Mouse (Mus musculus) E14TG2a.4 (cell line): Measurements from ENCODE around the gene Sergef.

Experiments
- H3K27me3 ChIP-seq: 2 replicates; pipeline ENCODE4 v1.6.1; 2014; ENCODE audit warnings: low read length, control low read depth; ENCODE audit not compliant: insufficient read depth
- H3K36me3 ChIP-seq: 2 replicates; pipeline ENCODE4 v1.6.1; 2014; ENCODE audit warnings: low read length, control low read depth; ENCODE audit not compliant: insufficient read depth
- H3K4me1 ChIP-seq: replicated peaks from 2 replicates; pipeline ENCODE4 v1.6.1; 2014; ENCODE audit warnings: low read depth, low read length, control low read depth
- H3K4me3 ChIP-seq: replicated peaks from 2 replicates; pipeline ENCODE4 v1.5.1; 2014; ENCODE audit warnings: mild to moderate bottlenecking, low read length
- H3K9me3 ChIP-seq: 2 replicates; pipeline ENCODE4 v1.6.1; 2014; ENCODE audit warnings: low read length, control low read depth
- CTCF ChIP-seq: conservative IDR thresholded peaks from 2 replicates; pipeline ENCODE4 v1.5.1; 2014; ENCODE audit warnings: low read length
- NANOG ChIP-seq: IDR thresholded peaks from 2 replicates; pipeline ENCODE4 v1.6.1; 2014; ENCODE audit warnings: borderline replicate concordance, low read length, mixed read lengths
- POU5F1 ChIP-seq: IDR thresholded peaks from 2 replicates; pipeline ENCODE4 v1.6.1; 2014; ENCODE audit warnings: low read length, borderline replicate concordance

Gene Sergef

GRCm38 (mm10) chr7:46611970-46612369 lies 27.6 kb downstream of the Sergef start:
- no peaks in the 10 kb centered on the region; the same call in 1 of the 2 replicates for H3K36me3 ChIP-seq
- H3K4me1 ChIP-seq: peaks cover 23% of the 10 kb centered on the region

DNA sequence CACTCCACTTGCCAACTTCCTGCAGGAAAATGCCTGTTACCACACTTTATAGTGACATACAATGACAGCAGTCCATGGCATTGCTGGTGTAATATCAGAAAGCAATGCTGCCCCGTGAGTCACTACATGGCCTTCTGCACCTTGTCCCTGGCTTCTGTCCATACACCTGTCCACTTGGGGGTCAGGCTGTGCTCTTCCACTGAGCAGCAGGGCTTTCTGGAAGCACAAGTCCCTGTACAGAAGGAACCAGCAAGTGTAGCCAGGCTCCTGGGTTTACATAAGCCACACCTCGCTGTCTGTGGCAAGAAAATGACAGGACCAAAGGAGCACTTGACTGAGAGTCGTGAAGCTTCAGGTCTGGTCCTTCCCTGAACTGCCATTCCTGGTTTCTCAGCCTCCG lies 30.3 kb downstream of the Sergef start:
- no peaks in the 10 kb centered on the region for H3K27me3 ChIP-seq

More at GRCm38 (mm10) chr7:46611970-46612369, 27.6 kb downstream of the Sergef start:
- H3K27me3 ChIP-seq: no peaks in the 10 kb centered on the region
- H3K4me3 ChIP-seq: no peak overlapping the region
- no peak for TF ChIP-seq NANOG
- TF ChIP-seq POU5F1: no peak
- no peak for TF ChIP-seq CTCF
- no peaks in the 10 kb centered on the region for H3K9me3 ChIP-seq

GRCm38 (mm10) chr7:46607428-46608055 lies 32.1 kb downstream of the Sergef start:
- H3K4me3 ChIP-seq: peak overlapping the region; percentile 43
- H3K27me3 ChIP-seq: no peaks in the 10 kb centered on the region
- H3K4me1 ChIP-seq: peaks cover 41% of the 10 kb centered on the region
- H3K36me3 ChIP-seq: no peaks in the 10 kb centered on the region; the same call in 1 of the 2 replicates
- H3K9me3 ChIP-seq: no peaks in the 10 kb centered on the region
- TF ChIP-seq NANOG (no peak), CTCF (peak; percentile 44)

More for the DNA sequence above, 30.3 kb downstream of the Sergef start:
- H3K36me3 ChIP-seq: no peaks in the 10 kb centered on the region; the same call in 1 of the 2 replicates
- H3K4me3 ChIP-seq: no peak overlapping the region
- TF ChIP-seq POU5F1 (no peak), NANOG (no peak)
- no peaks in the 10 kb centered on the region for H3K9me3 ChIP-seq
- peaks cover 33% of the 10 kb centered on the region for H3K4me1 ChIP-seq

- H3K9me3 ChIP-seq: no peaks in the 10 kb centered on the region
- no peaks in the 10 kb centered on the region for H3K27me3 ChIP-seq
- no peaks in the 10 kb centered on the region; the same call in 1 of the 2 replicates for H3K36me3 ChIP-seq
- peak overlapping the region; percentile 43 for H3K4me3 ChIP-seq
- H3K4me1 ChIP-seq: peaks cover 46% of the 10 kb centered on the region
- no peak for TF ChIP-seq NANOG
- no peak for TF ChIP-seq CTCF
- TF ChIP-seq POU5F1: no peak
These were observed 32.6 kb downstream of the Sergef start for GRCm38 (mm10) chr7:46607031-46607426.

DNA sequence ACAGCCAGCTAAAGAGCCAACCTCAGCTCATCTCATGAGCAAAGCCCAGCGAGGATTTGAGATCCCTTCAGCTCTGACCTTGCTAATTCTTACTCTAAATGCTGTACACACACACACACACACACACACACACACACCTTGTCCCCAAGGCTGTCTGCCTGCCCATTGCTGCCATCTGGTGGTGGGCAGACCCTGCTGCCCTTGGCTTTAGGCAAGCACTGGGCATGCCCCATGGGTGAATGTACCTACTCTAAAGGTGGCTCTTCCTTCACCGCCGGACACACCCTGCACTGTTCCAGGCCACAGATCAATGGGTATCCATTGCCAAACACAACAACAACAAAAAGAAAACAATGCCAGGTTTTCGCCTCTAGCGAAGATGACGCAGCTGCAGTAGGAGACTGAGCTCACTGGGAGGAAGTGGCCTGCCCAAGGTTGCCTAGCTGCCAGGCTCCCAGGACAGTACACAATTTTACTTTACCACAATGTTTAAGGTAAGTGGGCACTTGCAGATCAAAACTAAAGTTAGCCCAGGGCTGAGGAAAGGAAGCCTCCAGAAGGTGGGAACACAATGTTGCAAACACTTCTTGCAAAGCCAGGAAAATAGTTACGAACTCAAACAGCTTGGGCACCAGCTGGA lies 33.1 kb downstream of the Sergef start:
- Histone ChIP-seq H3K4me1 (peaks cover 51% of the 10 kb centered on the region), H3K9me3 (no peaks in the 10 kb centered on the region), H3K36me3 (no peaks in the 10 kb centered on the region), H3K4me3 (peak overlapping the region; percentile 43), H3K27me3 (no peaks in the 10 kb centered on the region)
- TF ChIP-seq POU5F1 (no peak), CTCF (peak; percentile 58)

- H3K36me3 ChIP-seq: no peaks in the 10 kb centered on the region
- H3K4me3 ChIP-seq: 0 out of 2 replicates have a peak overlapping the region, but pooled peaks have one; percentile 10
- no peaks in the 10 kb centered on the region for H3K9me3 ChIP-seq
- no peak for TF ChIP-seq CTCF
- no peak for TF ChIP-seq NANOG
- no peak for TF ChIP-seq POU5F1
- H3K4me1 ChIP-seq: peaks cover 55% of the 10 kb centered on the region
- no peaks in the 10 kb centered on the region for H3K27me3 ChIP-seq
These were observed 36.6 kb downstream of the Sergef start for GRCm38 (mm10) chr7:46603051-46603450.

DNA sequence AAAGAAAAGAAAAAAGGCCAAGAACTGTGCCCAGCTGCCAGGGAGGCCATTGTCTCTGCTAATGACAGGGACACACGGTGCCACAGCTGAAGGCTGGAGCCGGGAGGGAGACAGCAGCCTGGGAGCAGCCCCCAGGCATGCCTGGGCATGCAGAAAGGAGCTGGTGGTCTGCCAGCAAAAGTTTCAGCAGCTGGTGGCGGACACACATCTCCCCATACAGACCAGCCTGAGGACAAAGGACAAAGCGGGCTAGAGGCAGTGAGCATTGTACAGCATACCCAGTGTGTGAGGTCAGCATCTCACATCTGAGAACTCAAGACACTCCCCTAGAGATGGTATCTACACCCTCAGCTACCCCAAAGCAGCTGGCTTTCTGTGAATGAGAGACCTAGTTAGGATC lies 37.5 kb downstream of the Sergef start:
- Histone ChIP-seq H3K9me3 (no peaks in the 10 kb centered on the region), H3K4me3 (0 out of 2 replicates have a peak overlapping the region, but pooled peaks have one; percentile 14), H3K27me3 (no peaks in the 10 kb centered on the region), H3K4me1 (peaks cover 48% of the 10 kb centered on the region), H3K36me3 (no peaks in the 10 kb centered on the region)
- TF ChIP-seq POU5F1: no peak
- TF ChIP-seq NANOG: no peak
- TF ChIP-seq CTCF: no peak

DNA sequence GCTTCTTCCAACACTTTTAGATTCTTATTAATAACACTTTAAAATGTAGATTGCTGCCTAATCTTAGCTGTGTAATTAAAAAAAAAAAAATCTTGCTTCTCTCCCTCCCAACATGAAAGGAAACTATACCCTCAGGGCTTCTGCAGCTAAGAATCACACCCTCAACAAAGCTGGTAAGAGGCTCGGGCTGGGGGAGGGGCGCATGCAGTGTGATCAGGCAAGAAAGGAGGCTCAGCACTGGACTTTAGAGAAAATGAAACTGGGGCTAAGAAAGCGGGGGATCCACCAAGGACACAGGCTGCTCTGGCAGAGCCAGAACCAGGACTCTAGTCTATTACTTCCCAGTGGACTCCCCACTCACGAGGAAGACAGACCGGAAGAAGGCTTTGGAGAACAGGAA lies 38.5 kb downstream of the Sergef start:
- Histone ChIP-seq H3K27me3 (no peaks in the 10 kb centered on the region), H3K9me3 (no peaks in the 10 kb centered on the region), H3K36me3 (no peaks in the 10 kb centered on the region), H3K4me3 (no peak overlapping the region), H3K4me1 (peaks cover 39% of the 10 kb centered on the region)
- TF ChIP-seq POU5F1 (no peak), NANOG (no peak), CTCF (no peak)

- Histone ChIP-seq H3K36me3 (no peaks in the 10 kb centered on the region), H3K27me3 (no peaks in the 10 kb centered on the region), H3K4me3 (no peak overlapping the region), H3K4me1 (peaks cover 15% of the 10 kb centered on the region), H3K9me3 (no peaks in the 10 kb centered on the region)
- TF ChIP-seq POU5F1: no peak
- no peak for TF ChIP-seq NANOG
- no peak for TF ChIP-seq CTCF
These were observed 42.6 kb downstream of the Sergef start for GRCm38 (mm10) chr7:46597006-46597405.
